Mouse (Mus musculus) limb, embryonic 12.5 days (tissue): ENCODE results near the gene Minpp1. TPM values are rescaled to one million over a fixed set of nuclear protein-coding genes. Genes with fewer than 3 reads are reported as not detected.

Experiments
- ATAC-seq: fragments of 200-750 bp; cut with Nextera tagmentation; 2 replicates; pipeline ENCODE4 v1.8.0; 2017; ENCODE audit warnings: low read depth, moderate TSS enrichment; ENCODE audit not compliant: insufficient number of reproducible peaks, insufficient read depth, low FRiP score, low TSS enrichment
- H3K27ac ChIP-seq: fragments of 300-500 bp; sonication (generic); 2 replicates; pipeline ENCODE4 v1.5.1; 2016; ENCODE audit warnings: mild to moderate bottlenecking, moderate library complexity
- H3K27me3 ChIP-seq: fragments of 300-500 bp; sonication (generic); 2 replicates; pipeline ENCODE4 v1.6.1; 2016; ENCODE audit warnings: mild to moderate bottlenecking, moderate library complexity
- H3K36me3 ChIP-seq: fragments of 300-500 bp; sonication (generic); 2 replicates; pipeline ENCODE4 v1.6.1; 2016; ENCODE audit warnings: mild to moderate bottlenecking, moderate library complexity
- H3K4me1 ChIP-seq: fragments of 300-500 bp; sonication (generic); replicated peaks from 2 replicates; pipeline ENCODE4 v1.6.1; 2016
- H3K4me2 ChIP-seq: fragments of 300-500 bp; sonication (generic); 2 replicates; pipeline ENCODE4 v1.6.1; 2016; ENCODE audit warnings: mild to moderate bottlenecking, moderate library complexity
- H3K4me3 ChIP-seq: fragments of 300-500 bp; sonication (generic); replicated peaks from 2 replicates; pipeline ENCODE4 v1.5.1; 2016; ENCODE audit warnings: mild to moderate bottlenecking
- H3K9ac ChIP-seq: fragments of 300-500 bp; sonication (generic); replicated peaks from 2 replicates; pipeline ENCODE4 v1.6.1; 2016; ENCODE audit warnings: mild to moderate bottlenecking, moderate library complexity
- H3K9me3 ChIP-seq: fragments of 300-500 bp; sonication (generic); 2 replicates; pipeline ENCODE4 v1.6.1; 2016; ENCODE audit warnings: mild to moderate bottlenecking, moderate library complexity
- WGBS: fragments of 180-500 bp; shearing (Covaris S2); methylation state at CpG from one replicate; pipeline ENCODE4 v1.1.7; 2016; 5-methylcytosine and 5-hydroxymethylcytosine counted together
- polyA plus RNA-seq: library from polyadenylated mRNA; unstranded; fragments of >200 nt; fragmentation: Nextera tagmentation; extraction: Ambion mirVana; gene quantifications from 2 replicates; pipeline ENCODE4 v1.2.1, GENCODE M21; 2016

Minpp1 gene
- polyA plus RNA-seq, 1 experiment from 2014 or later = 92.6 TPM

GRCm38 (mm10) chr19:32507526-32507925, 22.0 kb downstream of the Minpp1 start:
- WGBS = 89% methylated on average over 9 of the region's 9 CpGs

GRCm38 (mm10) chr19:32510267-32510666, 24.7 kb downstream of the Minpp1 start:
- H3K4me3 ChIP-seq = no peak overlapping the region
- 47% methylated on average over 3 of the region's 3 CpGs for WGBS
- no peaks in the 10 kb centered on the region for H3K4me1 ChIP-seq
- H3K36me3 ChIP-seq = peaks cover 75% of the 10 kb centered on the region
- H3K27me3 ChIP-seq = no peaks in the 10 kb centered on the region
- H3K4me2 ChIP-seq = no peak overlapping the region
- H3K9ac ChIP-seq = no peak overlapping the region
- peaks cover 5% of the 10 kb centered on the region for H3K9me3 ChIP-seq
- ATAC-seq = no peak
- H3K27ac ChIP-seq = no peak overlapping the region

More at GRCm38 (mm10) chr19:32507526-32507925, 22.0 kb downstream of the Minpp1 start:
- Histone ChIP-seq H3K9ac (no peak overlapping the region), H3K4me1 (no peaks in the 10 kb centered on the region), H3K4me2 (no peak overlapping the region), H3K27ac (no peak overlapping the region), H3K36me3 (peaks cover 64% of the 10 kb centered on the region), H3K4me3 (no peak overlapping the region), H3K9me3 (peaks cover 5% of the 10 kb centered on the region), H3K27me3 (no peaks in the 10 kb centered on the region)
- ATAC-seq = no peak

GRCm38 (mm10) chr19:32510962-32511361, 25.4 kb downstream of the Minpp1 start:
- Histone ChIP-seq H3K27me3 (no peaks in the 10 kb centered on the region), H3K36me3 (peaks cover 76% of the 10 kb centered on the region), H3K4me1 (no peaks in the 10 kb centered on the region), H3K27ac (no peak overlapping the region), H3K9ac (no peak overlapping the region), H3K4me2 (no peak overlapping the region), H3K4me3 (no peak overlapping the region), H3K9me3 (peaks cover 5% of the 10 kb centered on the region)
- no peak for ATAC-seq
- 92% methylated on average over 6 of the region's 6 CpGs for WGBS

- Histone ChIP-seq H3K27me3 (no peaks in the 10 kb centered on the region), H3K9ac (no peak overlapping the region), H3K4me2 (no peak overlapping the region), H3K4me1 (no peaks in the 10 kb centered on the region), H3K4me3 (no peak overlapping the region), H3K27ac (no peak overlapping the region), H3K36me3 (peaks cover 79% of the 10 kb centered on the region), H3K9me3 (peaks cover 5% of the 10 kb centered on the region)
- no peak; the same call in 1 of the 2 replicates for ATAC-seq
- 33% methylated on average over 1 of the region's 1 CpGs for WGBS
These were observed 26.9 kb downstream of the Minpp1 start for GRCm38 (mm10) chr19:32512518-32512917.

- Histone ChIP-seq H3K36me3 (peaks cover 67% of the 10 kb centered on the region), H3K4me3 (no peak overlapping the region), H3K9ac (no peak overlapping the region), H3K27ac (no peak overlapping the region), H3K4me1 (no peaks in the 10 kb centered on the region), H3K9me3 (peaks cover 5% of the 10 kb centered on the region), H3K27me3 (no peaks in the 10 kb centered on the region), H3K4me2 (no peak overlapping the region)
- ATAC-seq = no peak
- WGBS = 98% methylated on average over 9 of the region's 9 CpGs
These were observed 31.0 kb downstream of the Minpp1 start for GRCm38 (mm10) chr19:32516575-32516974.

- WGBS = 79% methylated on average over 3 of the region's 3 CpGs
- peaks cover 26% of the 10 kb centered on the region for H3K4me1 ChIP-seq
- H3K36me3 ChIP-seq = peaks cover 22% of the 10 kb centered on the region
- no peak overlapping the region for H3K27ac ChIP-seq
- no peak overlapping the region for H3K9ac ChIP-seq
- no peak overlapping the region for H3K4me2 ChIP-seq
- no peak for ATAC-seq
- H3K4me3 ChIP-seq = no peak overlapping the region
- no peaks in the 10 kb centered on the region for H3K27me3 ChIP-seq
- H3K9me3 ChIP-seq = no peaks in the 10 kb centered on the region; the same call in 1 of the 2 replicates
These were observed 35.9 kb downstream of the Minpp1 start for GRCm38 (mm10) chr19:32521446-32521845.

- H3K36me3 ChIP-seq = peaks cover 14% of the 10 kb centered on the region; the same call in 1 of the 2 replicates
- no peaks in the 10 kb centered on the region for H3K27me3 ChIP-seq
- no peak overlapping the region for H3K9ac ChIP-seq
- 46% methylated on average over 5 of the region's 5 CpGs for WGBS
- ATAC-seq = peak; percentile 77; the same call in 1 of the 2 replicates
- no peak overlapping the region for H3K4me2 ChIP-seq
- H3K4me3 ChIP-seq = no peak overlapping the region
- H3K9me3 ChIP-seq = no peaks in the 10 kb centered on the region; the same call in 1 of the 2 replicates
- H3K4me1 ChIP-seq = peaks cover 26% of the 10 kb centered on the region
- H3K27ac ChIP-seq = peak overlapping the region; percentile 67; the same call in 1 of the 2 replicates
These were observed 36.7 kb downstream of the Minpp1 start for GRCm38 (mm10) chr19:32522247-32522646.

- 75% methylated on average over 8 of the region's 8 CpGs for WGBS
- H3K27ac ChIP-seq = peak overlapping the region; percentile 67
These were observed 37.3 kb downstream of the Minpp1 start for GRCm38 (mm10) chr19:32522753-32523307.

GRCm38 (mm10) chr19:32523769-32524515, 38.4 kb downstream of the Minpp1 start:
- Histone ChIP-seq H3K4me2 (peak overlapping the region; percentile 1; the same call in 1 of the 2 replicates), H3K9me3 (no peaks in the 10 kb centered on the region; the same call in 1 of the 2 replicates), H3K27ac (peak overlapping the region; percentile 72), H3K4me1 (peaks cover 26% of the 10 kb centered on the region), H3K27me3 (no peaks in the 10 kb centered on the region), H3K36me3 (0 out of 2 replicates have a peak, but pooled peaks cover 7% of the 10 kb centered on the region), H3K9ac (no peak overlapping the region), H3K4me3 (no peak overlapping the region)
- WGBS = 31% methylated on average over 14 of the region's 14 CpGs
- peak; percentile 57 for ATAC-seq

More at GRCm38 (mm10) chr19:32522753-32523307, 37.3 kb downstream of the Minpp1 start:
- Histone ChIP-seq H3K36me3 (peaks cover 10% of the 10 kb centered on the region; the same call in 1 of the 2 replicates), H3K4me3 (no peak overlapping the region), H3K4me1 (peaks cover 26% of the 10 kb centered on the region), H3K27me3 (no peaks in the 10 kb centered on the region), H3K9me3 (no peaks in the 10 kb centered on the region; the same call in 1 of the 2 replicates), H3K4me2 (no peak overlapping the region), H3K9ac (no peak overlapping the region)
- no peak for ATAC-seq

- no peak overlapping the region for H3K4me2 ChIP-seq
These were observed 38.9 kb downstream of the Minpp1 start for GRCm38 (mm10) chr19:32524516-32524860.

GRCm38 (mm10) chr19:32527139-32527538, 41.6 kb downstream of the Minpp1 start:
- peaks cover 26% of the 10 kb centered on the region for H3K4me1 ChIP-seq
- no peak overlapping the region for H3K27ac ChIP-seq
- no peak for ATAC-seq
- no peaks in the 10 kb centered on the region for H3K27me3 ChIP-seq
- H3K4me3 ChIP-seq = no peak overlapping the region
- no peaks in the 10 kb centered on the region for H3K9me3 ChIP-seq
- 96% methylated on average over 5 of the region's 5 CpGs for WGBS
- H3K36me3 ChIP-seq = no peaks in the 10 kb centered on the region
- no peak overlapping the region for H3K9ac ChIP-seq
- no peak overlapping the region for H3K4me2 ChIP-seq

More at GRCm38 (mm10) chr19:32524516-32524860, 38.9 kb downstream of the Minpp1 start:
- H3K36me3 ChIP-seq = 0 out of 2 replicates have a peak, but pooled peaks cover 3% of the 10 kb centered on the region
- peak; percentile 12; the same call in 1 of the 2 replicates for ATAC-seq
- no peak overlapping the region for H3K9ac ChIP-seq
- H3K27ac ChIP-seq = peak overlapping the region; percentile 72
- H3K4me1 ChIP-seq = peaks cover 26% of the 10 kb centered on the region
- no peaks in the 10 kb centered on the region; the same call in 1 of the 2 replicates for H3K9me3 ChIP-seq
- H3K27me3 ChIP-seq = no peaks in the 10 kb centered on the region
- no peak overlapping the region for H3K4me3 ChIP-seq
- 23% methylated on average over 3 of the region's 3 CpGs for WGBS
